Mouse (Mus musculus) layer of hippocampus, postnatal 14 days (tissue): ENCODE measurements around the gene Ctnna3. TPM values are rescaled to one million over a fixed set of nuclear protein-coding genes. Genes with fewer than 3 reads are reported as not detected.

Experiments
- DNase-seq, 2 experiments: peaks; one replicate each; pipeline ENCODE4 v3.0.0; 2021 to 2022; ENCODE audit warnings: low spot score in 2 of 2, mixed read lengths in 1 of 2
- total RNA-seq, 2 experiments: library from RNA; stranded (reverse); gene quantifications; 2 replicates each; pipeline ENCODE4 v1.2.3; 2021

Gene Ctnna3
- total RNA-seq, 2 experiments from 2014 or later = 1.1 to 1.4 TPM

- no peak for DNase-seq
These were observed 259.3 kb downstream of the Ctnna3 start for GRCm38 (mm10) chr10:63689233-63689632.

DNA sequence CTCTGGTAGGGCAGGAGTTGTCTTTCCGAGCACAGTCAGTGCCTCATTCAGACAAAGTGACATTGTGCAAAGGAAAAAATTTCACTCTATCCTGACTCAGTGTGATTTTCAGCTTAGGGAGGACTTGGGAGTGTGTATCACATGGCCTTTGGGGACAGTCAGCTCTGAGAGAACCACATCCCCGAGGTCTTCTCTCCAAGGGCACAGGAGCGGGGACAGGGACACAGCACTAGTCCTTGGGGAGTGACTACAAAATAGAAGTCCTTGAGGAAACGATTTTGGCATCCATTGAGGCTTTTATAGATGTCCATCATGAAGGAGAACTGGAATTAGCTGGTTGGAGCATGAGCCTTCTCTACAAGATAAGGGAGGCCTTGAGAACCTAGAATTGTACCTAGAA, 259.8 kb downstream of the Ctnna3 start:
- DNase-seq = no peak

- no peak for DNase-seq
These were observed 262.1 kb downstream of the Ctnna3 start for GRCm38 (mm10) chr10:63692039-63692438.

DNA sequence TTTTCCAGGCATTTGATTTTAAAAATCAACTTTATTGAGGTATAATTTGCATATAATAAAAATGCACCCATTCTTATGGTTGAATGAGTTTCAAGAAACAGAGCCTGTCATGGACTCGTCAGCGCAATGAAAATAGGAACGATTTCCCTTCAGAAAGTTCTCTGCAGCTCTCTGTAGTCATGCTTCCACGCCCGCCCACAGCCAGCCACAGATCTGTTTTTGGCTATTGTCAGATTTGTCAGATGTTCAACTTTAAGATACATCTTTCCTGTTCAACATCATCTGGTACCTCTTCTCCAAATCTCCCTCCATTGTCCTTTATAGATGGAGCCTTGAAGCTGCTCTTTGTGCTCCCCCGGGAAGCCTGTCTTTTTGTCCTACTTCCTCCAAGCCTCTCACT, 280.3 kb downstream of the Ctnna3 start:
- peak in 1 of 2 experiments; percentile 1 for DNase-seq

- no peak for DNase-seq
These were observed 282.6 kb downstream of the Ctnna3 start for GRCm38 (mm10) chr10:63712530-63712929.

DNA sequence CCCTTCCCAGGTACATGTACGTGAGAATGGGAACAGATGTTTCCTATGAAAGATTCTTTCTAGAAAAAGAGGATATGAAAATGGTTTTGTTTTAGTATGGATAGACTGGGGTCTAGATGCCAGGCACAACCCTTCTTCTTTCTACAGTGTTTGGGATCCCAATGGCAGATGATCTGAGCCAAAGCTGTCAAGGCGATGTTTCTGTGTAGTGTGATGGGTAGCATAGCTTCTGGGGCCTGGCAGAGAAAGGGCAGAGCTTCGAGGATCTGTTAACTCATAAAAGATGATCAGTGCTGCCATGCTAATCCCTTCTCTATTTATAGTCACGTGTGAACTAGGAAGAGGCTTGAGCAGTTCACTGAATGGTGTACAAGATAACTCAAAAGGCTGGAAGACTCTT, 284.3 kb downstream of the Ctnna3 start:
- DNase-seq = no peak

DNA sequence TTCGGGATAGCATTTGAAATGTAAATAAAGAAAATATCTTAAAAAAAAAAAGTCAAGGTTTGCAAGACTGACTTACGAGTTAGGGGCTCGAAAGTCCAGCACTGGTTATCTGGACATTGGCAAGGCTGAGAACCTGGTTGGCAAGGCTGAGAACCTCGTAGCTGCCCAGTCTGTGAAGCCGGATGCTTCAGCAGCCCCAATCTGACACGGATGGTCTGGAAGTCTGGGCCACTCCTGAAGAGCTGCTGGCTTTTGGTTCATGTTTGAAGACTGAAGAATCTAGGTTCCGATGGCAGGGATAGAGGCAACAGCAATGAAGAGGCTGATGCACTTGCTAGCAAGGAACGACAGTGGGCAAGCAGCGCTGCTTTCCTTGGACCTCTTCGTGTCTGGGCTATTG, 339.0 kb downstream of the Ctnna3 start:
- no peak for DNase-seq

- DNase-seq = no peak
These were observed 341.8 kb downstream of the Ctnna3 start for GRCm38 (mm10) chr10:63771656-63772055.

GRCm38 (mm10) chr10:63772074-63772473, 342.2 kb downstream of the Ctnna3 start:
- DNase-seq = no peak

DNA sequence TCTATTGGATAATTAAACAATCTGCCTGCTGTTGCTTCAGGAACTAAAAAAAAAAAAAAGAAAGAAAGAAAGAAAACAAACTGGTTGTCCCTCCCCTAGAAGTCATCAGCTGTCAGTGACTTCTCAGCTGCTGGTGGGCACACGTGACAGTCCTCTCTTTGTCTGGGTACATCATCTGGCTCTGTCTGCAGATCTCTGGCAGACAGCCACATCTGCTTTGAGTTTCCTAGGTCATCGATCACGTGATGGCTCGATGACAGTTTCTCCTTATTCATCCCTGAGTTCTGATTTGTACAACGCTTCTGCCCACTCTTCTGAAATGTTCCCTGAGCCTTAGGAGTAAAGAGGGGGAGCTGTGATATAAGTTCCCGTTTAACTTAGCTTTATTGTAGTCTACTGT, 352.1 kb downstream of the Ctnna3 start:
- DNase-seq = no peak

DNA sequence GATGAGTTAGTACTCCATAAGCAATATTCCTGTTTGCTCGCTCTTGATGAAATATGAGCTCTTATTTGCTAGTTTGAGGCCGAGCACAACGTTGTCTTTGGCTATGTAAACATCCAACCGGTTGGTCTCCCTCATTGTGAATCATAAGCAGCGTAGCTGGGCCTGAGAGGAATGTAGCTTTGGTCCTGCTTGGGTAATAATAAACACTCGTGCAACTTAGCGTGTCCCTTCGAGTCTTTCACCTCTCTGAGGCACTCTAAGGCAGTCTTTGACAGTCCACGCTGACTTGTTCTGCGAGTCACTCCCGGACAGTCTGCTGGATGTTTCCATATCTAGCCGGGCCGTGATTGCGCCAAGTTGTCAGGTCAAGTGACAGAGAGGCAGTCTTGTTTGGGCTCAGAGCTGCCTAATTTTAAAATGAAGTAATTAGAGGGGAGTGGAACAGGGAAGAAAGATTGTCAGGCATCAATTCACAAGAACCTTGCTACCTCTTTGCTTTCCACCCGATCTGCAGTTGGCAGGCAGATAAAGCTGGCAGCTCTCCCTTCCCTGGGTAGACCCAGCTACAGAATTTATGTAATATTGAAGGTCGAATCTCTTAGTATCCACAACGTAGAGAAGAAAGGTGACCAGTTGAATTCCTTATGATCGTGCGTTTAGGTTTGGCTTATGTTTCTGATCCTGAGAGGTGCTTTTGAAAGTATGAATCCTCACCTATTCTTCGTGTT, 355.1 kb downstream of the Ctnna3 start:
- no peak for DNase-seq

GRCm38 (mm10) chr10:63786390-63786789, 356.5 kb downstream of the Ctnna3 start:
- DNase-seq = no peak

DNA sequence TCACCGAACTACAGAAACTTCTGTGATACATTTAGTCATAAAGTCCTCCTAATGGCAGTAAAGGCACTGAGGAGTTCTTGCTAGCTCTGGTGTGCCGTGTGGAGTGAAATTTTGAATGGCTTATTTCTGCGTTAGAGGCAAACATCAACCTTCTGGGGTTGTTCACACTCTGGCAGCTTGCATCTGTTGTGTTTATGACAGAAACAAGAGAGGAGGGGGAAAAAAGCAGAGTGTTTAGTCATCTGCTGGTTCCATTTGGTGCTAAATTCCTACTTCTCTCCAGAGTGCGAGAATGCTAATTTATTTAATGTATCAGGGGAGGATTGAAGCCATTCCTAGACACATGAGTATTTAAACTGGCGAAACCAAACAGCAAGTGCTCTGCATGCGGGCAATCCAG, 374.0 kb downstream of the Ctnna3 start:
- DNase-seq = peak; percentile 22 to 86

DNA sequence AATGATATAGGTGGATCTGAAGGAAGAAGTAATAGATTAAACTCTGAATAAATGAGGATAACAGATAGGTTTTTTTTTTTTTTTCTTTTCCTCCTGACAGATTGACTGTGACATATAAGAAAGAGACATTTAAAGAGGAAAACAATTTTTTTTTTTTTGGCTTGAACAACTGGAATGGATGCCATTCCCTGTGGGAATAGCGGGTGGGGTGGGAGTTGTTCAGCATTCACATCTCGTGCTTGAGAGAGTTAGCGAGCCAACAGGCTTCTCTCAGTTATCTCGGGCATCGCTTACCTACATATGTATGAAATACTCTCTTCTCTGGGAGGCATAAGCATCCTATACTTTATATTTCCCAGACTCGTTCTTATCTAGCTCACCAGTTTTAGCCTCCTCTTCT, 375.7 kb downstream of the Ctnna3 start:
- DNase-seq = no peak

DNA sequence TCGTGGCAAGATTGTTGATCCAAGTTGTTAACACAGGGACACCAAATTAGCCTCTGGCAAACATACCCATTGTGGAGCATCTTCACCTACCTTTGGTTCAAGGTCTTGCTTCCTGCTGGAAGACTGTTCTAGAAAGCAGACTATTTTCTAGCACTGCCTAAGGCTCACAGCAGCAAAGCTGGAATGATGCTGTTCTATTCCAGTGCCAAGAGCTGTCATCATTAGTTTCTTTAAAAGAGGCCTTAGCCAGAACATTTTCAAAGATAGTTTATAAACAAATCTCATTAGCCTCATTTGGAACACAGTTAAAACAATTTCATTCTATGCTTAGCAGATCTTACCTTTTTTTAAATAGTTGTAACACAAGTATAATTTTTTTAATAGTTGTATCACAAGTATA, 376.4 kb downstream of the Ctnna3 start:
- DNase-seq = no peak

GRCm38 (mm10) chr10:63810043-63810617, 380.2 kb downstream of the Ctnna3 start:
- peak in 1 of 2 experiments; percentile 7 for DNase-seq

GRCm38 (mm10) chr10:63839011-63839410, 409.1 kb downstream of the Ctnna3 start:
- DNase-seq = no peak

- no peak for DNase-seq
These were observed 422.0 kb downstream of the Ctnna3 start for GRCm38 (mm10) chr10:63851946-63852345.

GRCm38 (mm10) chr10:63869123-63869522, 439.2 kb downstream of the Ctnna3 start:
- no peak for DNase-seq

- peak; percentile 14 to 50 for DNase-seq
These were observed 450.6 kb downstream of the Ctnna3 start for GRCm38 (mm10) chr10:63880462-63880903.

DNA sequence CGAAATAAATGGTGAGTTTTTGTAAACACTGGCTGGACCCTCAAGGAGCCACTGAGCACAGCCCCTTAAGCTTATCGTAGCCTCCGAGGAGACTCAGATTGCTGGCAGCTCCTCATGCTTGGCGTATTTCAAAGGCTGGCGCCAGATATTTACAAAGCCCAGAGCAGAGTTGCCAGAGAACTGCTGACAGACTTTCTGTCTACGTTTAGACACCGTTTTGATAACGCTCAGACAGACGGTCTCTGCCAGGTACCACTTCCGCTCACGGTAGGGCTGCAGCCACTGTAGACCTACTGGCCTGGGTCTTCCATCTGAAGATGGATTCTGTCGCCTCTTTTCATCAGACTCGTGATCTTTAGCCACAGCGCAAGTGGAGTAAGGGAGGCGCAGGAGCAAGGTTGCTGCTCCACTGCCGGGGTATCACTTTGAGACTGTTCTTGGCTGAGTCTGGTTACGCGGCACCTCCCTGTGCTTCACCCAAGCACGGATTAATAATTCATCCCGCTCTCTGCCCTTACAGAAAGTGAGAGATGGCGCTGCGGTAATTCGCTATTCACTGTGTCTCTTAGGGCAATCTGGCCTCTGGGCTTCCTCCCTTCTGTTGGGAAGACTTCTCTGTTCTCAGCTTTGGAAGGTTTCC, 456.7 kb downstream of the Ctnna3 start:
- peak; percentile 17 to 25 for DNase-seq

GRCm38 (mm10) chr10:63894612-63895011, 464.7 kb downstream of the Ctnna3 start:
- DNase-seq = no peak
